Mouse (Mus musculus): Measurements from ENCODE around the gene Mtmr10.
A peak's percentile ranks its signal among the peaks of the same experiment; 100 is the strongest.

- TF ChIP-seq CTCF (IDR thresholded peaks at IDR 0.05) (peak; percentile 26), POLR2A (IDR thresholded peaks at IDR 0.05; ENCODE audit: insufficient read depth, low read depth, low read length) (no peak)
Observed at GRCm38 (mm10) chr7:64290431-64290830, 3.0 kb downstream of the Mtmr10 start.
